Comparison of ENCODE assay signal across 10 mouse cellular contexts in the genomic region with DNA sequence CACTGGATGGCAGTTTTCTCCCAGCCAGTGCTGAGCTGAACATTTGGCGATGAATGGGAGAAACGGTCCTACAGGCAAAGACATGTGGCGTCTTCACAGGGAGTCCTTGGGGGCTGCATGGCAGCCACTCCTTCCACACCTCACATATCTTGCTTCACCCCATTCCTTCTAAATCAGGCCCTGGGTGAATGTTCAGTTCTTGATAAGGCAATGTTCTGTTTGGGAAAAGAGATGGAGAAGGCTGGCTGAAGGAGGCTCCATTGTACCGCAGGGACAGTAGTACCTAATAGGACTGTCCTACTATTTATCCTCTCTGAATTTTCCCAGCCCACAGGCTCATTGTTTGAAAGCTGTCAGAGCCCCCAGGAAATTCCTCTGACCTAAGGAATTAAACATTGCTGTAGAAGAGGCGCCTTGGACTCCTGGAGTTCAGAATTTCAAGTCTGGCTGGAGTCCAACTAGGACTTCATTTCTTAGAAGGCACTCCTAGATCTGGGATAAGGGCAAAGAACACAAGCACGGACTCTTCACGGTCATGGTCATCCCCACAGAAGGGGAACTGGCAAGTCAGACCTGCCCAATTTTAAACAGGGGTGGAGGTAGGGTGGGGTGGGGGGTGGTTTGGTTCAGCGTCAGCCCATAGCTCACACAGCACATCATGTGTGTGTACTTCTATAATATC. TPM values are rescaled to one million over a fixed set of nuclear protein-coding genes. Genes with fewer than 3 reads are reported as not detected.
DNase-seq lines count a peak whose midpoint lies in the region; ATAC-seq and TF ChIP-seq lines count a peak whose summit lies in the region.
"Had no signal": no experiment of that assay in that cellular context is flagged by ENCODE, and none has a peak within 500 bp of the region (broad histone marks: within the 10 kb centered on the region; RNA-seq: fewer than 3 reads in every experiment).

No protein-coding gene starts in this region.

- no peak overlapping the region for H3K27ac ChIP-seq in heart, embryonic 12.5 days (ENCODE audit: poor library complexity, severe bottlenecking)
- no peak overlapping the region for H3K27ac ChIP-seq in hindbrain, embryonic 12.5 days
- H3K27ac ChIP-seq: midbrain, embryonic 13.5 days had no signal

- no peak overlapping the region for H3K4me3 ChIP-seq in heart, embryonic 12.5 days
- H3K4me3 ChIP-seq in G1E (ENCODE audit: low read depth, low read length), result peak overlapping the region; percentile 36; the same call in 1 of the 2 replicates
- H3K4me3 ChIP-seq in hindbrain, embryonic 12.5 days, result no peak overlapping the region
- H3K4me3 ChIP-seq: midbrain, embryonic 13.5 days had no signal

- DNase-seq in heart, postnatal 36 days, result no peak
- DNase-seq in G1E (ENCODE audit: low spot score), result no peak
- peak; percentile 61 for DNase-seq in brain, adult 2 months (ENCODE audit: low read depth, low spot score)
- DNase-seq in liver, result peak; percentile 24
- no peak for DNase-seq in c-Kit-positive CD71-positive TER-119-positive erythroid progenitor cells, embryonic 14.5 days (ENCODE audit: low spot score)
- DNase-seq in lung, postnatal 4 days, result no peak
- DNase-seq: right cerebral cortex, postnatal 14 days had no signal

- H3K9ac ChIP-seq in heart, embryonic 12.5 days, result no peak overlapping the region
- no peak overlapping the region for H3K9ac ChIP-seq in hindbrain, embryonic 12.5 days
- H3K9ac ChIP-seq: midbrain, embryonic 13.5 days had no signal

- intact Hi-C loops in heart, postnatal 36 days (cut with DNase I), result no loop called here

- H3K9me3 ChIP-seq in heart, embryonic 12.5 days (replicated peaks), result no peaks in the 10 kb centered on the region
- no peaks in the 10 kb centered on the region for H3K9me3 ChIP-seq in G1E (replicated peaks)
- no peaks in the 10 kb centered on the region for H3K9me3 ChIP-seq in hindbrain, embryonic 12.5 days (replicated peaks)
- H3K9me3 ChIP-seq: midbrain, embryonic 13.5 days had no signal

- peaks cover 16% of the 10 kb centered on the region for H3K4me1 ChIP-seq in heart, embryonic 12.5 days (replicated peaks)
- peaks cover 57% of the 10 kb centered on the region for H3K4me1 ChIP-seq in G1E (ENCODE audit: insufficient read depth, low read depth, low read length)
- H3K4me1 ChIP-seq in hindbrain, embryonic 12.5 days, result no peaks in the 10 kb centered on the region
- H3K4me1 ChIP-seq: midbrain, embryonic 13.5 days had no signal

- H3K27me3 ChIP-seq in heart, embryonic 12.5 days (replicated peaks), result no peaks in the 10 kb centered on the region
- no peaks in the 10 kb centered on the region for H3K27me3 ChIP-seq in G1E (ENCODE audit: insufficient read depth, low read length)
- 0 out of 2 replicates have a peak, but pooled peaks cover 4% of the 10 kb centered on the region for H3K27me3 ChIP-seq in hindbrain, embryonic 12.5 days
- H3K27me3 ChIP-seq: midbrain, embryonic 13.5 days had no signal

- 0 out of 2 replicates have a peak overlapping the region, but pooled peaks have one; percentile 24 for H3K4me2 ChIP-seq in heart, embryonic 12.5 days
- no peak overlapping the region for H3K4me2 ChIP-seq in hindbrain, embryonic 12.5 days (replicated peaks)
- H3K4me2 ChIP-seq: midbrain, embryonic 13.5 days had no signal

- ATAC-seq in heart, embryonic 12.5 days (ENCODE audit: insufficient number of reproducible peaks, low FRiP score), result no peak
- no peak for ATAC-seq in G1E (ENCODE audit: extremely low read depth, insufficient number of reproducible peaks, low FRiP score, poor library complexity, severe bottlenecking)
- ATAC-seq in hindbrain, embryonic 12.5 days (ENCODE audit: low FRiP score), result no peak
- ATAC-seq: midbrain, embryonic 13.5 days had no signal

- TF ChIP-seq CTCF in G1E (IDR thresholded peaks at IDR 0.05; ENCODE audit: low read depth, low read length), result no peak

- H3K36me3 ChIP-seq in heart, embryonic 12.5 days, result no peaks in the 10 kb centered on the region
- no peaks in the 10 kb centered on the region for H3K36me3 ChIP-seq in G1E (replicated peaks)
- no peaks in the 10 kb centered on the region for H3K36me3 ChIP-seq in hindbrain, embryonic 12.5 days
- H3K36me3 ChIP-seq: midbrain, embryonic 13.5 days had no signal

- 36% methylated on average over 8 of the region's 8 CpGs for WGBS in heart, embryonic 12.5 days
- 55% methylated on average over 8 of the region's 8 CpGs for WGBS in hindbrain, embryonic 12.5 days

RNA-seq across cellular contexts. Expression of a gene that starts 4.5 kb away (rescaled TPM):
- polyA plus RNA-seq in heart, embryonic 12.5 days (2016; fragmentation: Nextera tagmentation; extraction: Ambion mirVana), result 906 and 931 TPM in 2 replicates
- total RNA-seq in heart, postnatal 36 days (2021), result 10 to 100 TPM; 91.8 to 93.2 TPM
- total RNA-seq in G1E (2014; fragmentation: Nextera tagmentation) (910 and 922 TPM in 2 replicates), G1E (2017) (501 and 541 TPM in 2 replicates)
- polyA plus RNA-seq in G1E (2012), result 573 and 600 TPM in 2 replicates
- polyA plus RNA-seq in hindbrain, embryonic 12.5 days (2016; fragmentation: Nextera tagmentation; extraction: Ambion mirVana), result 514 and 546 TPM in 2 replicates

RNA-seq across cellular contexts. Expression of a gene that starts 11.2 kb away (rescaled TPM):
- polyA plus RNA-seq in heart, embryonic 12.5 days (2016; fragmentation: Nextera tagmentation; extraction: Ambion mirVana), result 16.9 TPM in 2 replicates
- 10 to 100 TPM; 17.0 to 17.3 TPM for total RNA-seq in heart, postnatal 36 days (2021)
- total RNA-seq in G1E (2014; fragmentation: Nextera tagmentation), result 14.9 and 16.9 TPM in 2 replicates
- 13.5 and 16.5 TPM in 2 replicates for total RNA-seq in G1E (2017)
- polyA plus RNA-seq in G1E (2012), result 31.0 and 33.8 TPM in 2 replicates
- polyA plus RNA-seq in hindbrain, embryonic 12.5 days (2016; fragmentation: Nextera tagmentation; extraction: Ambion mirVana), result 18.3 and 20.9 TPM in 2 replicates

RNA-seq across cellular contexts. Expression of a gene that starts 26.0 kb away (rescaled TPM):
- 49.2 and 52.2 TPM in 2 replicates for polyA plus RNA-seq in heart, embryonic 12.5 days (2016; fragmentation: Nextera tagmentation; extraction: Ambion mirVana)
- 10 to 100 TPM; 12.9 to 14.0 TPM for total RNA-seq in heart, postnatal 36 days (2021)
- total RNA-seq in G1E (2014; fragmentation: Nextera tagmentation) (81.0 and 95.9 TPM in 2 replicates), G1E (2017) (50.2 and 52.2 TPM in 2 replicates)
- polyA plus RNA-seq in G1E (2012), result 20.3 and 29.3 TPM in 2 replicates
- 63.1 and 64.4 TPM in 2 replicates for polyA plus RNA-seq in hindbrain, embryonic 12.5 days (2016; fragmentation: Nextera tagmentation; extraction: Ambion mirVana)

RNA-seq across cellular contexts. Expression of a gene that starts 26.1 kb away (rescaled TPM):
- polyA plus RNA-seq in heart, embryonic 12.5 days (2016; fragmentation: Nextera tagmentation; extraction: Ambion mirVana), result 55.2 and 58.1 TPM in 2 replicates
- 10 to 100 TPM; 16.2 to 17.4 TPM for total RNA-seq in heart, postnatal 36 days (2021)
- total RNA-seq in G1E (2014; fragmentation: Nextera tagmentation) (36.7 and 45.4 TPM in 2 replicates), G1E (2017) (27.8 and 29.7 TPM in 2 replicates)
- polyA plus RNA-seq in G1E (2012), result 25.6 and 34.0 TPM in 2 replicates
- polyA plus RNA-seq in hindbrain, embryonic 12.5 days (2016; fragmentation: Nextera tagmentation; extraction: Ambion mirVana), result 75.8 and 76.4 TPM in 2 replicates

RNA-seq across cellular contexts. Expression of a gene that starts 59.3 kb away (rescaled TPM):
- 3.6 TPM in 2 replicates for polyA plus RNA-seq in heart, embryonic 12.5 days (2016; fragmentation: Nextera tagmentation; extraction: Ambion mirVana)
- 1 to 10 TPM; 5.0 to 7.7 TPM for total RNA-seq in heart, postnatal 36 days (2021)
- total RNA-seq in G1E (2014; fragmentation: Nextera tagmentation) (15.3 and 17.8 TPM in 2 replicates), G1E (2017) (23.4 and 30.4 TPM in 2 replicates)
- 42.6 and 60.2 TPM in 2 replicates for polyA plus RNA-seq in G1E (2012)
- polyA plus RNA-seq in hindbrain, embryonic 12.5 days (2016; fragmentation: Nextera tagmentation; extraction: Ambion mirVana), result 14.5 and 15.3 TPM in 2 replicates

Comparison
In these comparisons a context has a peak if more than half of its experiments do, and no peak if none do; other contexts are left out.
1. DNase-seq: peak in brain, adult 2 months (single experiment) and liver (single experiment); none in heart, postnatal 36 days (0 of 2), G1E (single experiment), c-Kit-positive CD71-positive TER-119-positive erythroid progenitor cells, embryonic 14.5 days (single experiment) and lung, postnatal 4 days (0 of 2).